Mouse (Mus musculus) lung, adult 2 months (tissue): ENCODE measurements around the gene Adal.

Source experiments
- CTCF ChIP-seq: fragments of 200-500 bp; IDR thresholded peaks from 2 replicates; pipeline ENCODE4 v1.5.1; 2011; ENCODE audit warnings: mild to moderate bottlenecking, low read length, control low read depth; ENCODE audit not compliant: insufficient read depth
- POLR2A ChIP-seq: fragments of 200-500 bp; IDR thresholded peaks from 2 replicates; pipeline ENCODE4 v1.6.1; 2011; ENCODE audit warnings: low read depth, mild to moderate bottlenecking, control low read depth, low read length, borderline replicate concordance; ENCODE audit errors: extremely low read depth

DNA sequence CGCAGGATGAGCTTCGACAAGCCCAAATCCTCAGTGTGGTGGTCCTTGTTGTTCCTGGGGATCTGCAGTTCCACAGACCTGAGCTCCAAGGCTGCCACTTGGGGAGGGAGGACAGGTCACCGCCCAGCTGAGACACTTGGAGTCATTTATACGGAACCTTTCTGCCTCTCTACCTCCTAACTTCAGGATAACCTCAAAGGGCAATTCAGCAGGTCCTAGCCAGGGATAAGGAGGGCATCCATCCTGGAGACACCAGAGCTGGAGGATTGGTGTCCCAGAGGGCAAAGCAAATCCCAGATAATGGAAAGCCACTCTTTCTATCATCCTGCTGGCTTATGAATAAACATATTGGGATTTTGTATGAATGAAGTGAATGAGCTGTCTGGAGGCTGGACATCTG is 30.5 kb upstream of the Adal start, which contains the start of gene Tgm7:
- TF ChIP-seq POLR2A (no peak), CTCF (no peak)
